Mouse (Mus musculus): ENCODE results near the gene Gm10964.
"Not testable (repeated sequence)": the region's sequence is repeated elsewhere in the genome, so short reads cannot be mapped to it uniquely, and the experiment has no call there.

Gm10964 gene

GRCm38 (mm10) chr3:103778660-103779059 lies 39.5 kb downstream of the Gm10964 start:
- DNase-seq (ENCODE audit: low read depth, low spot score): no peak

- no peak for DNase-seq (ENCODE audit: low read depth, low spot score)
Measured at GRCm38 (mm10) chr3:103779183-103779582, 40.0 kb downstream of the Gm10964 start.

- no peak for DNase-seq (ENCODE audit: low read depth, low spot score)
Measured at GRCm38 (mm10) chr3:103780271-103780670, 41.1 kb downstream of the Gm10964 start.

GRCm38 (mm10) chr3:103780777-103781176 lies 41.6 kb downstream of the Gm10964 start:
- DNase-seq (ENCODE audit: low read depth, low spot score): no peak

- DNase-seq (ENCODE audit: low read depth, low spot score): no peak
Measured at GRCm38 (mm10) chr3:103782844-103783609, 43.9 kb downstream of the Gm10964 start.

- no peak for DNase-seq (ENCODE audit: low read depth, low spot score)
Measured at GRCm38 (mm10) chr3:103787225-103787624, 48.1 kb downstream of the Gm10964 start.

GRCm38 (mm10) chr3:103789096-103789495 lies 49.9 kb downstream of the Gm10964 start:
- no peak for DNase-seq (ENCODE audit: low read depth, low spot score)

- no peak for DNase-seq (ENCODE audit: low read depth, low spot score)
Measured at GRCm38 (mm10) chr3:103789891-103790345, 50.8 kb downstream of the Gm10964 start.

GRCm38 (mm10) chr3:103790346-103791145 lies 51.4 kb downstream of the Gm10964 start:
- no peak for DNase-seq (ENCODE audit: low read depth, low spot score)

GRCm38 (mm10) chr3:103791230-103792110 lies 52.3 kb downstream of the Gm10964 start, which contains the start of gene Hipk1:
TSS of gene Hipk1 (minus strand) at chr3:103791563.
- peak; percentile 79 for DNase-seq (ENCODE audit: low read depth, low spot score)

GRCm38 (mm10) chr3:103792111-103792406 lies 52.9 kb downstream of the Gm10964 start:
- DNase-seq (ENCODE audit: low read depth, low spot score): not testable (repeated sequence)

GRCm38 (mm10) chr3:103792566-103792965 lies 53.4 kb downstream of the Gm10964 start:
- no peak for DNase-seq (ENCODE audit: low read depth, low spot score)

Measured in c-Kit-negative CD71-positive TER-119-positive erythroid progenitor cells, embryonic 14.5 days (primary cell).